In the genomic region with DNA sequence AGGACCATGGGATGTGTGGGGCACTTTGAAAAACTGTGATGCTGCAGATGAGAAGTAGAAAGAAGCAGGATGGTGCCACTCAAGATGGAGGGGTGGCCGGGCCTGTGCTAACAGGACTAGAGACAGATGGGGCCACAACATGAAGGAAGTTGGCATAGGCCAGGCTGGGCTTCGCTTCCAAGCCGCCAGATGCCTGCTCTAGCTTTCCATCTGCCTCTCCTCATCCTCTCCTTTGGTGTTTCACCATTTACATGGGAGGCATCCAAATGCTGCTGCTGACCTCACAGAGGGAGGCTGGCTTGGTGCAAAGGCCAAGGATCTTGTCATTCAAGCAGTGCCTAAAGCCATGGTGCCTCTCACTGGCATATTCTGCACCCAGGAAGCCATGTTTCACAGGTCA, we compare ENCODE assay signal across 16 mouse cellular contexts.
A peak's percentile ranks its signal among the peaks of the same experiment; 100 is the strongest.
DNase-seq lines count a peak whose midpoint lies in the region; ATAC-seq and TF ChIP-seq lines count a peak whose summit lies in the region.
"Had no signal": no experiment of that assay in that cellular context is flagged by ENCODE, and none has a peak within 500 bp of the region (broad histone marks: within the 10 kb centered on the region; RNA-seq: fewer than 3 reads in every experiment).

No protein-coding gene starts in this region.

- 62% methylated on average over 3 of the region's 3 CpGs for WGBS in hindbrain, postnatal 0 days
- WGBS in hindbrain, embryonic 16.5 days = 82% methylated on average over 3 of the region's 3 CpGs

- H3K27ac ChIP-seq in hindbrain, postnatal 0 days = no peak overlapping the region; the same call in 1 of the 2 replicates
- no peak overlapping the region for H3K27ac ChIP-seq in hindbrain, embryonic 16.5 days (ENCODE audit: low read depth, low read length)
- H3K27ac ChIP-seq: liver, embryonic 14.5 days; neural tube, embryonic 12.5 days had no signal

- DNase-seq in hindbrain, postnatal 0 days (ENCODE audit: low spot score) = peak; percentile 46
- peak; percentile 28 for DNase-seq in brain, embryonic 14.5 days (ENCODE audit: low read depth)
- DNase-seq in cerebellum, adult 9-11 months = peak; percentile 96
- peak; percentile 84 for DNase-seq in layer of hippocampus, adult 9-11 months
- no peak for DNase-seq in kidney, postnatal 10 days
- DNase-seq in adrenal gland, adult 8-10 months = no peak
- DNase-seq: B cell, adult 2 months; gastrocnemius, postnatal 25 days; kidney, adult 11 months; kidney, postnatal 25 days; lung, postnatal 4 days; midbrain, embryonic 14.5 days had no signal

- no peak overlapping the region for H3K4me2 ChIP-seq in hindbrain, postnatal 0 days (ENCODE audit: low read depth, low read length)
- no peak overlapping the region for H3K4me2 ChIP-seq in hindbrain, embryonic 16.5 days (ENCODE audit: low read length)
- H3K4me2 ChIP-seq: neural tube, embryonic 12.5 days had no signal

- H3K27me3 ChIP-seq in hindbrain, postnatal 0 days (ENCODE audit: insufficient read depth, low read length) = no peaks in the 10 kb centered on the region
- H3K27me3 ChIP-seq in hindbrain, embryonic 16.5 days (replicated peaks; ENCODE audit: control insufficient read depth, insufficient read depth, low read length) = no peaks in the 10 kb centered on the region
- H3K27me3 ChIP-seq: neural tube, embryonic 12.5 days had no signal

- H3K36me3 ChIP-seq in hindbrain, postnatal 0 days (ENCODE audit: insufficient read depth, low read length) = no peaks in the 10 kb centered on the region
- no peaks in the 10 kb centered on the region for H3K36me3 ChIP-seq in hindbrain, embryonic 16.5 days (ENCODE audit: control insufficient read depth, insufficient read depth, low read length)
- H3K36me3 ChIP-seq: neural tube, embryonic 12.5 days had no signal

- ATAC-seq in hindbrain, postnatal 0 days = peak; percentile 78
- ATAC-seq in hindbrain, embryonic 16.5 days = no peak
- ATAC-seq in monocyte, adult 5-6 weeks (replicated peaks; ENCODE audit: insufficient number of reproducible peaks, low FRiP score, low TSS enrichment, poor library complexity, severe bottlenecking) = no peak

- no peaks in the 10 kb centered on the region for H3K4me1 ChIP-seq in hindbrain, postnatal 0 days (ENCODE audit: insufficient read depth, low read length)
- H3K4me1 ChIP-seq in hindbrain, embryonic 16.5 days (ENCODE audit: control insufficient read depth, insufficient read depth, low read depth, low read length) = no peaks in the 10 kb centered on the region
- H3K4me1 ChIP-seq: neural tube, embryonic 12.5 days had no signal

- H3K4me3 ChIP-seq in hindbrain, postnatal 0 days (ENCODE audit: low read length) = no peak overlapping the region
- H3K4me3 ChIP-seq in hindbrain, embryonic 16.5 days (ENCODE audit: low read length) = no peak overlapping the region
- H3K4me3 ChIP-seq: neural tube, embryonic 12.5 days had no signal

- TF ChIP-seq CTCF in hindbrain, postnatal 0 days (IDR thresholded peaks at IDR 0.05; ENCODE audit: low read depth) = no peak
- TF ChIP-seq CTCF in brain, embryonic 14.5 days (IDR thresholded peaks at IDR 0.05; ENCODE audit: borderline replicate concordance, extremely low read depth, insufficient read depth, insufficient read length) = no peak

- no peak for TF ChIP-seq POLR2A in brain, embryonic 14.5 days (IDR thresholded peaks at IDR 0.05; ENCODE audit: borderline replicate concordance, extremely low read depth, insufficient read depth, insufficient read length, poor library complexity, severe bottlenecking)

- H3K9me3 ChIP-seq in hindbrain, postnatal 0 days (ENCODE audit: low read length) = no peaks in the 10 kb centered on the region
- peaks cover 3% of the 10 kb centered on the region; the same call in 1 of the 2 replicates for H3K9me3 ChIP-seq in hindbrain, embryonic 16.5 days (ENCODE audit: control insufficient read depth, low read length)
- H3K9me3 ChIP-seq: neural tube, embryonic 12.5 days had no signal

- H3K9ac ChIP-seq in hindbrain, postnatal 0 days (replicated peaks; ENCODE audit: low read length) = no peak overlapping the region
- no peak overlapping the region for H3K9ac ChIP-seq in hindbrain, embryonic 16.5 days (ENCODE audit: low read depth, low read length)
- H3K9ac ChIP-seq: liver, embryonic 14.5 days; neural tube, embryonic 12.5 days had no signal

Comparison
In these comparisons a context has a peak if more than half of its experiments do, and no peak if none do; other contexts are left out.
1. DNase-seq: peak in hindbrain, postnatal 0 days (single experiment), brain, embryonic 14.5 days (single experiment), cerebellum, adult 9-11 months (single experiment) and layer of hippocampus, adult 9-11 months (single experiment); none in kidney, postnatal 10 days (single experiment) and adrenal gland, adult 8-10 months (single experiment).